Mouse (Mus musculus) kidney, adult 2 months (tissue): Measurements from ENCODE around the gene Itih5.

ENCODE experiments used
- CTCF ChIP-seq: fragments of 200-500 bp; conservative IDR thresholded peaks from 2 replicates; pipeline ENCODE4 v1.5.1; 2011; ENCODE audit warnings: low read depth, mild to moderate bottlenecking, control low read depth, low read length, moderate library complexity, mixed read lengths; ENCODE audit not compliant: insufficient read depth, insufficient read length
- POLR2A ChIP-seq: fragments of 200-500 bp; IDR thresholded peaks from one replicate; pipeline ENCODE4 v1.6.1; 2011; ENCODE audit warnings: low read depth, low read length, control low read depth

GRCm38 (mm10) chr2:10273541-10274050 is 120.2 kb downstream of the Itih5 start:
- TF ChIP-seq POLR2A (no peak), CTCF (no peak)
